In genomic region chr10:30538538-30538815, GRCm38 (mm10) we compare ENCODE assay signal across 14 mouse cellular contexts.
DNase-seq lines count a peak whose midpoint lies in the region; ATAC-seq lines count a peak whose summit lies in the region.
"Had no signal": no experiment of that assay in that cellular context is flagged by ENCODE, and none has a peak within 500 bp of the region (broad histone marks: within the 10 kb centered on the region; RNA-seq: fewer than 3 reads in every experiment).

No protein-coding gene starts in this region.

- peak; percentile 30; the same call in 1 of the 2 replicates for ATAC-seq in forebrain, embryonic 12.5 days (ENCODE audit: low FRiP score)
- ATAC-seq in forebrain, embryonic 16.5 days = no peak
- no peak for ATAC-seq in limb, embryonic 12.5 days (ENCODE audit: insufficient number of reproducible peaks, insufficient read depth, low FRiP score, low TSS enrichment, low read depth)
- ATAC-seq in CD4-positive, CD25-positive, alpha-beta regulatory T cell, adult 4 months = peak; percentile 85

- no peaks in the 10 kb centered on the region for H3K9me3 ChIP-seq in forebrain, embryonic 12.5 days
- H3K9me3 ChIP-seq in forebrain, embryonic 16.5 days (ENCODE audit: control insufficient read depth, low read length) = no peaks in the 10 kb centered on the region
- no peaks in the 10 kb centered on the region for H3K9me3 ChIP-seq in limb, embryonic 12.5 days
- no peaks in the 10 kb centered on the region for H3K9me3 ChIP-seq in limb, embryonic 10.5 days (replicated peaks)
- H3K9me3 ChIP-seq: embryonic facial prominence, embryonic 12.5 days; G1E had no signal

- no peak for DNase-seq in limb, embryonic 10.5 days (ENCODE audit: low spot score)
- DNase-seq in splenic B cell, adult 2 months (ENCODE audit: low read depth, low spot score) = peak; percentile 11
- no peak for DNase-seq in lung, postnatal 10 days
- no peak for DNase-seq in natural killer cell, adult 2 months (ENCODE audit: low spot score in 2 of 2)
- DNase-seq: cerebellum, postnatal 25 days; gastrocnemius, postnatal 36 days had no signal

- no peaks in the 10 kb centered on the region for H3K4me1 ChIP-seq in forebrain, embryonic 12.5 days
- H3K4me1 ChIP-seq in forebrain, embryonic 16.5 days (replicated peaks; ENCODE audit: control insufficient read depth, insufficient read depth, low read length) = 0 out of 2 replicates have a peak, but pooled peaks cover 3% of the 10 kb centered on the region
- H3K4me1 ChIP-seq in limb, embryonic 12.5 days (replicated peaks) = no peaks in the 10 kb centered on the region
- H3K4me1 ChIP-seq in limb, embryonic 10.5 days = 0 out of 2 replicates have a peak, but pooled peaks cover 2% of the 10 kb centered on the region
- H3K4me1 ChIP-seq: embryonic facial prominence, embryonic 12.5 days had no signal

- H3K4me2 ChIP-seq in forebrain, embryonic 12.5 days = no peak overlapping the region
- no peak overlapping the region for H3K4me2 ChIP-seq in forebrain, embryonic 16.5 days (ENCODE audit: low read length)
- no peak overlapping the region for H3K4me2 ChIP-seq in limb, embryonic 12.5 days
- H3K4me2 ChIP-seq: embryonic facial prominence, embryonic 12.5 days; hindbrain, embryonic 14.5 days had no signal

- peaks cover 17% of the 10 kb centered on the region for H3K36me3 ChIP-seq in forebrain, embryonic 12.5 days (replicated peaks)
- H3K36me3 ChIP-seq in forebrain, embryonic 16.5 days (ENCODE audit: control insufficient read depth, insufficient read depth) = peaks cover 11% of the 10 kb centered on the region
- peaks cover 53% of the 10 kb centered on the region for H3K36me3 ChIP-seq in limb, embryonic 12.5 days
- peaks cover 59% of the 10 kb centered on the region for H3K36me3 ChIP-seq in limb, embryonic 10.5 days
- H3K36me3 ChIP-seq in splenic B cell, adult 2 months (ENCODE audit: control insufficient read depth, insufficient read depth, low read length, poor library complexity, severe bottlenecking) = no peaks in the 10 kb centered on the region; the same call in 1 of the 2 replicates

- H3K9ac ChIP-seq in forebrain, embryonic 12.5 days = no peak overlapping the region
- no peak overlapping the region for H3K9ac ChIP-seq in forebrain, embryonic 16.5 days (replicated peaks; ENCODE audit: low read depth, low read length)
- H3K9ac ChIP-seq in limb, embryonic 12.5 days (replicated peaks) = no peak overlapping the region
- H3K9ac ChIP-seq: embryonic facial prominence, embryonic 12.5 days; hindbrain, embryonic 14.5 days; liver, embryonic 14.5 days had no signal

- no peak overlapping the region for H3K4me3 ChIP-seq in forebrain, embryonic 12.5 days (replicated peaks)
- H3K4me3 ChIP-seq in forebrain, embryonic 16.5 days (replicated peaks; ENCODE audit: low read length) = no peak overlapping the region
- no peak overlapping the region for H3K4me3 ChIP-seq in limb, embryonic 12.5 days (replicated peaks)
- H3K4me3 ChIP-seq in limb, embryonic 10.5 days = no peak overlapping the region
- H3K4me3 ChIP-seq: embryonic facial prominence, embryonic 12.5 days had no signal

- H3K27me3 ChIP-seq in forebrain, embryonic 12.5 days = no peaks in the 10 kb centered on the region
- H3K27me3 ChIP-seq in forebrain, embryonic 16.5 days (replicated peaks; ENCODE audit: control insufficient read depth, insufficient read depth, low read length) = no peaks in the 10 kb centered on the region
- H3K27me3 ChIP-seq in limb, embryonic 12.5 days = no peaks in the 10 kb centered on the region
- H3K27me3 ChIP-seq in limb, embryonic 10.5 days (ENCODE audit: low read depth, poor library complexity, severe bottlenecking) = no peaks in the 10 kb centered on the region
- H3K27me3 ChIP-seq in splenic B cell, adult 2 months (ENCODE audit: control insufficient read depth, insufficient read depth, low read length, poor library complexity, severe bottlenecking) = no peaks in the 10 kb centered on the region
- H3K27me3 ChIP-seq: embryonic facial prominence, embryonic 12.5 days had no signal

- H3K27ac ChIP-seq in forebrain, embryonic 12.5 days = no peak overlapping the region
- H3K27ac ChIP-seq in forebrain, embryonic 16.5 days (ENCODE audit: low read length) = no peak overlapping the region
- 0 out of 2 replicates have a peak overlapping the region, but pooled peaks have one; percentile 23 for H3K27ac ChIP-seq in limb, embryonic 12.5 days
- H3K27ac ChIP-seq in limb, embryonic 10.5 days = no peak overlapping the region
- H3K27ac ChIP-seq: embryonic facial prominence, embryonic 12.5 days; hindbrain, embryonic 14.5 days; liver, embryonic 14.5 days had no signal

- 92% methylated on average over 5 of the region's 5 CpGs for WGBS in forebrain, embryonic 12.5 days
- 89% methylated on average over 5 of the region's 5 CpGs for WGBS in forebrain, embryonic 16.5 days
- WGBS in limb, embryonic 12.5 days = 44% methylated on average over 5 of the region's 5 CpGs
- WGBS in limb, embryonic 10.5 days = 68% methylated on average over 5 of the region's 5 CpGs

Comparison
In these comparisons a context has a peak if more than half of its experiments do, and no peak if none do; other contexts are left out.
1. ATAC-seq: peak in forebrain, embryonic 12.5 days (single experiment) and CD4-positive, CD25-positive, alpha-beta regulatory T cell, adult 4 months (single experiment); none in forebrain, embryonic 16.5 days (single experiment) and limb, embryonic 12.5 days (single experiment).